Comparison of ENCODE assay signal across 8 mouse cellular contexts in genomic region chrX:53607242-53608121, GRCm38 (mm10). TPM values are rescaled to one million over a fixed set of nuclear protein-coding genes. Genes with fewer than 3 reads are reported as not detected.
DNase-seq lines count a peak whose midpoint lies in the region; TF ChIP-seq lines count a peak whose summit lies in the region.

Gene Rtl8c, plus strand, starts transcription at chrX:53608032.

- TF ChIP-seq CTCF in left cerebral cortex, adult 2 months (IDR thresholded peaks at IDR 0.05) = no peak; the same call in 1 of the 2 replicates

- peak within 1 kb of the TSS; percentile 93 for H3K27ac ChIP-seq in left cerebral cortex, adult 2 months

- peak; percentile 77 for DNase-seq in adrenal gland, adult 2 months
- peak; percentile 72 for DNase-seq in embryo, embryonic 10.5 days (ENCODE audit: low spot score)
- peak; percentile 42 for DNase-seq in gastrocnemius, postnatal 25 days
- peak; percentile 64 for DNase-seq in induced T-regulatory cell, adult 2 months (ENCODE audit: low read depth)
- DNase-seq in left cerebral cortex, adult 2 months (ENCODE audit: extremely low spot score in 1 of 2, low spot score in 2 of 2) = peak; percentile 71 to 76
- peak; percentile 72 for DNase-seq in lung, postnatal 36 days
- DNase-seq in right cerebral cortex, adult 18-20 months = peak; percentile 86
- peak; percentile 7 to 44 for DNase-seq in urinary bladder, postnatal 36 days (ENCODE audit: low spot score in 2 of 2)

- intact Hi-C loops in left cerebral cortex, adult 2 months (cut with DNase I) = loop anchor here (5.0 kb wide), 2 partner anchors 65 to 190 kb away; partner anchors contain the start of genes Rtl8b and Xlr

- peak within 1 kb of the TSS; percentile 60 for H3K4me3 ChIP-seq in left cerebral cortex, adult 2 months

RNA-seq across cellular contexts. Expression of gene Rtl8c, which starts in this region (rescaled TPM):
- total RNA-seq in adrenal gland, adult 2 months (2021) = 100 to 1,000 TPM; 126 to 170 TPM
- 81.9 and 90.6 TPM in 2 replicates for polyA plus RNA-seq in adrenal gland, adult 2 months (2012; rRNA removed)
- 1 to 10 TPM; 5.8 to 7.3 TPM for total RNA-seq in gastrocnemius, postnatal 25 days (2021)
- 100 to 1,000 TPM; 251 to 262 TPM for total RNA-seq in left cerebral cortex, adult 2 months (2021)

Comparison
In these comparisons a context has a peak if more than half of its experiments do, and no peak if none do; other contexts are left out.
1. Peak in every context shown above with its lines: DNase-seq, H3K4me3 ChIP-seq and H3K27ac ChIP-seq.
2. RNA of gene Rtl8c (total RNA-seq): 251 to 262 TPM in left cerebral cortex, adult 2 months and 126 to 170 TPM in adrenal gland, adult 2 months; 5.8 to 7.3 TPM in gastrocnemius, postnatal 25 days; every median in the first group is over 10 times any median in the second.
3. DNase-seq: peak in every context shown above with its lines; median percentile 86 in right cerebral cortex, adult 18-20 months; 77 in adrenal gland, adult 2 months; 74 in left cerebral cortex, adult 2 months; 72 in embryo, embryonic 10.5 days; 72 in lung, postnatal 36 days; 64 in induced T-regulatory cell, adult 2 months; 42 in gastrocnemius, postnatal 25 days; 26 in urinary bladder, postnatal 36 days.